Mouse (Mus musculus) Patski (cell line): ENCODE measurements around the gene Ush2a. TPM values are rescaled to one million over a fixed set of nuclear protein-coding genes. Genes with fewer than 3 reads are reported as not detected.

Experiments used
- ATAC-seq: fragments of 100-300 bp; one replicate; pipeline ENCODE4 v1.8.0; 2021
- CTCF ChIA-PET: fragments of 350-600 bp; sonication (Branson Sonifier 250); formaldehyde crosslinking; loops from one replicate; lab custom pipeline; 2022; ENCODE audit warnings: inconsistent platforms; lab: Charles Lee
- POLR2A ChIA-PET: fragments of 350-600 bp; sonication (Branson Sonifier 250); formaldehyde crosslinking; loops from one replicate; lab custom pipeline; 2022; ENCODE audit warnings: antibody characterized with exemption, inconsistent platforms; lab: Charles Lee
- DNase-seq: peaks from one replicate; pipeline ENCODE4 v3.0.0-alpha.2; 2011; ENCODE audit warnings: low read depth, low spot score
- H3K27me3 ChIP-seq: fragments of 371-371 bp; one replicate; pipeline ENCODE4 v1.5.1; 2021
- CTCF ChIP-seq: fragments of 100-300 bp; IDR thresholded peaks from one replicate; pipeline ENCODE4 v1.5.1; 2021
- in situ Hi-C: fragments of 300-500 bp; cut with MboI; formaldehyde crosslinking; loops from 3 replicates; pipeline ENCODE4 v1.11.1; 2018; ENCODE audit warnings: low pct_unique_long_range_greater_than_20kb, mixed read lengths
- polyA plus RNA-seq: library from polyadenylated mRNA; unstranded; gene quantifications from one replicate; pipeline ENCODE4 v1.2.3, GENCODE M21; 2021

Ush2a gene
- polyA plus RNA-seq, 1 experiment from 2014 or later, result not detected

- CTCF ChIA-PET, result no interaction called here
- POLR2A ChIA-PET, result no interaction called here
- in situ Hi-C loops, result no loop called here
These were observed 616.8 kb downstream of the Ush2a start for GRCm38 (mm10) chr1:188878531-188879055.

GRCm38 (mm10) chr1:188896906-188897551, 635.2 kb downstream of the Ush2a start:
- ChIA-PET CTCF (no interaction called here), POLR2A (no interaction called here)
- ATAC-seq (no peak), DNase-seq (no peak)
- no peak for TF ChIP-seq CTCF
- in situ Hi-C loops, result no loop called here
- H3K27me3 ChIP-seq, result peaks cover 20% of the 10 kb centered on the region

More at GRCm38 (mm10) chr1:188878531-188879055, 616.8 kb downstream of the Ush2a start:
- ATAC-seq (no peak), DNase-seq (no peak)
- TF ChIP-seq CTCF, result no peak
- no peaks in the 10 kb centered on the region for H3K27me3 ChIP-seq

DNA sequence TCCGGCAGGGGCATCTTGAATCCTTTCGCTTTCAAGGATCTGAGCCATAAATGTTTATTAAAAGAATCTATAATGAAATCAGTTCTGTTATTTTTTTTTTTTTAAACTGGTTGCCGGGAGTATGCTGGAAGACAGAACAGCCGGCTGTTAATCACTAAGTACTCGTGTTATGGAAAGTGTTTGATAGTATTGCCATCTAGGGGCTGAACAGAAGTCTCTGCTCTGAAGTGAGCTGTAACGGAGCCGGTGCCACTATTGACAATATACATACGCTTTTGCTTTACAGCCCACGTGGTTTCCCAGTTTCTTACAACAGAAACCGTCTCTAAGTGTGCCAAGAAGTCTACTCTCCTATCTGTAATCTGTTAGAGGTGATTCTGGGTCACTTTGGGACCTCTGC, 642.3 kb downstream of the Ush2a start:
- TF ChIP-seq CTCF, result no peak

DNA sequence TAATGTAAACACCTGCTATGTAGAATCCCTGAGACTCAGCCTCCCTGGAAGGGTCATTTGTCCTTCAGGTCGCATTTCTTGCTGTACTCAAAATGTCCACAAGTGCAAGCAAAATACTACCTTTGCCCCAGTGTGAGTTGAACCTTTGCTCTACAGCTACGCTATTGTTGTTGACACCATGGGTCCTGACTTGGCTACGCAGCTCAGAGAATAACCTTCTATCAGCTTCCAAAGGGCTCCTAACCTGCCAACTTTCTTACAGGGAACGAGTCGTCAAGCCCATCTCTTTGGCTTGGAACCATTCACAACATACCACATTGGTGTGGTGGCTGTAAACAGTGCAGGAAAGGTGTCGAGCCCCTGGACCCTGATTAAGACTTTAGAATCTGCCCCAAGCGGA, 644.4 kb downstream of the Ush2a start:
- ChIA-PET POLR2A (no interaction called here), CTCF (no interaction called here)
- peaks cover 14% of the 10 kb centered on the region for H3K27me3 ChIP-seq
- DNase-seq (no peak), ATAC-seq (no peak)
- no peak for TF ChIP-seq CTCF
- in situ Hi-C loops, result no loop called here

More for the DNA sequence above, 642.3 kb downstream of the Ush2a start:
- in situ Hi-C loops, result no loop called here
- ATAC-seq (no peak), DNase-seq (no peak)
- POLR2A ChIA-PET, result no interaction called here
- peaks cover 14% of the 10 kb centered on the region for H3K27me3 ChIP-seq
- CTCF ChIA-PET, result no interaction called here

DNA sequence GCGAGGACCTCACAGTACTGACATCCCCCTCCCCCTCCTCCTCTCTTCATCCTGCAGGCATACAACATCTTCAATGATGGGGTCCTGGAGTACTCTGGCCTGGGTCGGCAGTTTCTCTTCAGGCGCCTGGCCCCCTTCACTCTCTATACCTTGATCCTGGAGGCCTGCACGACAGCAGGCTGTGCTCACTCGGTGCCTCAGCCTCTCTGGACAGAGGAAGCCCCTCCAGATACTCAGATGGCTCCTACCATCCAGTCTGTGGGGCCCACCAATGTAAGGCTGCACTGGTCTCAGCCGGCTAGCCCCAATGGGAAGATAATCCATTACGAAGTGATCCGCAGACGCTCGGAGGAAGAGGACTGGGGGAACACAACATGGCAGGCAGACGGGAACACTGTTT, 648.8 kb downstream of the Ush2a start:
- no peak for TF ChIP-seq CTCF
- in situ Hi-C loops, result no loop called here
- DNase-seq (no peak), ATAC-seq (no peak)
- no peaks in the 10 kb centered on the region for H3K27me3 ChIP-seq
- ChIA-PET POLR2A (no interaction called here), CTCF (no interaction called here)

DNA sequence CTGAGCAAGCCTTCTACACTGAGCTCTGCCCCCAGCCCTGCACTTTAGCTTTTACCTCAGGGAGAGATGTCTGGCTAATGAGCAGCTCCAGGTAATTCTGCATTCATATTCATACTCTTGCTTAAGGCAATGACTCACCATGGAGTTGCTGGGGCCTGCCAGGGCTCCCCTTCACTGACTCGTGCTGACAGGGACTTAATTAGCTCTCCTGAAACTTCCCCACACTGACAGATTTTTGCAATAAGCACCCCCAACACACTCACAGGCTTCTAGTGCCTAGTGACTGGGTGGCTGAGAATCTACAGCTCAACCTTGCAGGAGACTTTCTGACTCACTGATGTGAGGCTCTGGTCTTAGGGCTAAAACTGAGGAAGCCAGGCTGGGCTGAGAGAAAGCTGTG, 658.1 kb downstream of the Ush2a start:
- ATAC-seq (peak; percentile 87), DNase-seq (peak; percentile 41)
- no peaks in the 10 kb centered on the region for H3K27me3 ChIP-seq
- POLR2A ChIA-PET, result no interaction called here
- in situ Hi-C loops, result no loop called here
- no peak for TF ChIP-seq CTCF
- CTCF ChIA-PET, result no interaction called here

DNA sequence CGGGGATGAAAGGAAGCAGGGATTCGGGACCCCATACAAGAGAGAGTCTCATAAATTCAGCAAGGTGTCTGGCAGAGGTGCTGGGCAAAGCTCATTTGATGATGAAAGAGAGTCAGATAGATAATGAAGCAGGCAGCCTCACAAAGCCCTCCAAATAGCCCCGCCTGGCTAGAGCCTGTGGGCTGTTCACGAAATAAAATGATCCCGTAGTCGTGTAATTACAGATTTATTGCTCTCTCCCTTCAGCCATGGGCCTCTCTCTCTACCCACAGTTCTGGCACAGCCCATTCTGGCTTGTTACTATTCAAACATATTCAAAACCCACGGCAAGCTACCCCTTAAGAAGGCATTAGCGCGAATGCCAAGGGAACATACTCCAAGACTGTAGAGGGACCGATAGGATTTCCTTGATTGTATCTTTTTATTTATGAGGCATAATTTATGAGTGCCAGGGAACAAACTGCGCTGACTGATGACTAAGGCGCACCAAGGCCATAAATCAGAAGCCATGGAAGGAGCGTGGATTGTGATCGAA, 675.5 kb downstream of the Ush2a start:
- in situ Hi-C loops, result no loop called here
- no peak for DNase-seq
- POLR2A ChIA-PET, result no interaction called here
- ATAC-seq, result no peak
- no peak for TF ChIP-seq CTCF
- peaks cover 15% of the 10 kb centered on the region for H3K27me3 ChIP-seq
- CTCF ChIA-PET, result no interaction called here

DNA sequence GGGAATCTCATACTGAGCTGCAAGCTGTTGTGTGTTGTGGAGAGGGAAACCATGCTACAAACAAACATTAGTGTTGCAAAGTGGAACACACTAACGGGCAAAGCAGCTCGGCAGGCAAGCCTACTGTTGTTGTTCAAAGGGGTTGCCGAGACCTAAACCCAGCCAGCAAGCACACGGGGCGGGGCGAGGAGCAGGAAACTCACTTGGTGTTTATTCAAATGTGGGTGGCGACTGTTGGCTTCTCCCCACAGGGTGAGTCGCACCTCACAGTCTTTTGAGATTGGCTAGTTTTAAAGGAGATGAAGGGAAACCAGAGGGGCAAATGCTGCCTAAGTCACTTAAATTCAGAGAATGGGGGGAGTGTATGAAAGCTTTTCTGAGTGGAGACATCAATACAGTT, 683.5 kb downstream of the Ush2a start:
- in situ Hi-C loops, result no loop called here
- ATAC-seq, result no peak

DNA sequence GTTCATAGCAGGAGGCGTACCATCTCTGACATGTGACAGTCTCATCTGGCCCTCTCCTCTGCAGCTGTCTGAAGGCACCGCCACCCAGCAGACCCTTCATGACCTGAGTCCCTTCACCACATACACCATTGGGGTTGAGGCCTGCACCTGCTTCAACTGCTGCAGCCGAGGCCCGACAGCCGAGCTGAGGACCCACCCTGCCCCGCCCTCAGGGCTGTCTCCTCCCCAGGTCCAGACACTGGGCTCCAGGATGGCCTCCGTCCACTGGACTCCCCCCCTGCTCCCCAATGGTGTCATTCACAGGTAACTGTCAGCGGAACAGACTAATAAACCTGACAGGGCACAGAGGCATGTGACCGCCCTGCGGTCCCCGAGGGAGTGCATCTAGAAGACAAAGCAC, 685.0 kb downstream of the Ush2a start:
- DNase-seq (no peak), ATAC-seq (no peak)
- ChIA-PET CTCF (no interaction called here), POLR2A (no interaction called here)
- in situ Hi-C loops, result no loop called here
- TF ChIP-seq CTCF, result no peak
- H3K27me3 ChIP-seq, result peaks cover 22% of the 10 kb centered on the region

More for the DNA sequence above, 683.5 kb downstream of the Ush2a start:
- ChIA-PET POLR2A (no interaction called here), CTCF (interaction anchor here (0.8 kb wide), 1 partner anchor 653 kb away, joined by 3 read pairs; no protein-coding TSS in a partner anchor)
- peaks cover 19% of the 10 kb centered on the region for H3K27me3 ChIP-seq
- no peak for DNase-seq
- no peak for TF ChIP-seq CTCF

GRCm38 (mm10) chr1:188947794-188948193, 686.0 kb downstream of the Ush2a start:
- ATAC-seq, result no peak
- ChIA-PET POLR2A (no interaction called here), CTCF (no interaction called here)
- in situ Hi-C loops, result no loop called here
- TF ChIP-seq CTCF, result peak; percentile 48
- DNase-seq, result no peak
- H3K27me3 ChIP-seq, result peaks cover 17% of the 10 kb centered on the region

- DNase-seq (no peak), ATAC-seq (no peak)
- H3K27me3 ChIP-seq, result peaks cover 17% of the 10 kb centered on the region
- POLR2A ChIA-PET, result no interaction called here
- in situ Hi-C loops, result no loop called here
- TF ChIP-seq CTCF, result no peak
- CTCF ChIA-PET, result no interaction called here
These were observed 686.5 kb downstream of the Ush2a start for GRCm38 (mm10) chr1:188948276-188948675.
